Mouse (Mus musculus) olfactory bulb, adult 2 months (tissue): Measurements from ENCODE around the gene Tysnd1.

Source experiments
- CTCF ChIP-seq: fragments of 200-500 bp; IDR thresholded peaks from 2 replicates; pipeline ENCODE4 v1.5.1; 2012; ENCODE audit warnings: low read depth, mild to moderate bottlenecking, low read length, moderate library complexity; ENCODE audit not compliant: insufficient read depth
- POLR2A ChIP-seq: fragments of 200-500 bp; IDR thresholded peaks from 2 replicates; pipeline ENCODE4 v1.6.1; 2012; ENCODE audit warnings: mild to moderate bottlenecking, low read depth, low read length, moderate library complexity; ENCODE audit not compliant: insufficient read depth

DNA sequence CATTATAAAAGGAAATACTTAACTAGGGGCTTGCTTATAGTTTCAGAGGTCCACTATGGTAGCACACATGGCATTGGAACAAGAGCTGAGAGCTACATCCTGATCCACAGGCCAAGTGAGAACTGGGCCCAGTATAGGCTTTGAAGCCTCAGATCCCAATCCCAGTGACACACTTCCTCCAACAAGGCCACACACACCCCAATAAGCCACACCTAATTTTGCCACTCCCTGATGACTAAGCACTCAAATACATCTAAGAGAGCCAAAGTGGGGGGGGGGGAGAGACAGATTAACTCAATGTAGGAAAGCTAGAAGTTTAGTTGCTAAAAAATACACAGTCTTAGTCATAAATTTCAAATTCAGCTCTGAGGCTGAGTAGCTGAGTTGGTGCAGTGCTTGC is 25.4 kb upstream of the Tysnd1 start:
- TF ChIP-seq CTCF (no peak), POLR2A (no peak)
